Mouse (Mus musculus) cortical plate, adult 2 months (tissue): ENCODE data around the gene Dst.

Source experiments
- CTCF ChIP-seq: fragments of 200-500 bp; IDR thresholded peaks from 2 replicates; pipeline ENCODE4 v1.5.1; 2011; ENCODE audit warnings: mild to moderate bottlenecking, control low read depth, low read length; ENCODE audit not compliant: insufficient read depth; ENCODE audit errors: extremely low read depth
- POLR2A ChIP-seq: fragments of 200-500 bp; IDR thresholded peaks from 2 replicates; pipeline ENCODE4 v1.6.1; 2011; ENCODE audit warnings: mild to moderate bottlenecking, low read length, control low read depth; ENCODE audit not compliant: insufficient read depth; ENCODE audit errors: extremely low read depth

DNA sequence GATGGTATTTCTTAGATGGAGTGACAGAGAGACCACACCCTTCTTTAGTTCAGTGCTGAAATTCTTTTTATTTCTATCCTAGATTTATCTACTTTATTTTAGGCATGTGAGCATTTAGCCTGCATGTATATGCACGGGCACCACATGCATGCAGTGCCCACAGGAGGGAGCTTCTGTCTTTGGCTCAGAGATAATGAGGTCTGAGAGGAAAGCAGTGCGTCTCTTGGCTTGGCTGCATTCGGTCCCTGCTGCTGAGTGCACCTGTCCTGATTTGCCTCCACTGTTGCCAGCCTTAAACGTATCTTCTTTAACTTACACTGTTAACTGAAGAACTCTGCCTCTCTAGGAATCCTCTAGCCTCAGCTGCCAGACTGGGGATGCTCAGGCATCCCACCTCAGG, 189.6 kb downstream of the Dst start:
- no peak for TF ChIP-seq POLR2A
- TF ChIP-seq CTCF = peak; percentile 41; the same call in 1 of the 2 replicates
